Comparison of ENCODE assay signal across 12 mouse cellular contexts in the genomic region with DNA sequence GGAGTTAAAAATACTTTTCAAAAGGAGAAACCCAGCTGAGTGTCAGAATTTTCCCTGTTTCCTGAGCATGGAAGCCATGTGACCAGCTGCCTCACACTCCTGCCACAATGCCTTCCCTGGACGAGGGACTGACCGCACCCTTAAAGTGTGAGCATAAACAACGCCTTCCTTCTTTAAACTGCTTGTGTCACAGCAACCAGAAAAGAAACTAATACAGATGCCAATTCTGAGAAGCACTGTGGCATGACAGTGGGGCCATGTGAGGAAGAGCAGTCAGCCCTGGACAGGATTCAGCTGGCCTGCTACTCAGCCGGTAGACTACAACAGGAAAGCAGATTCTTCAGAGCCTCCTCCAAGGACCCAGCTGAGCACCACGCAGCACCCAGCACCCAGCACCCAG. TPM values are rescaled to one million over a fixed set of nuclear protein-coding genes. Genes with fewer than 3 reads are reported as not detected.
A peak's percentile ranks its signal among the peaks of the same experiment; 100 is the strongest.
DNase-seq lines count a peak whose midpoint lies in the region.
"Had no signal": no experiment of that assay in that cellular context is flagged by ENCODE, and none has a peak within 500 bp of the region (broad histone marks: within the 10 kb centered on the region; RNA-seq: fewer than 3 reads in every experiment).

No protein-coding gene starts in this region.

- peak; percentile 61 for DNase-seq in heart, adult 8-10 months (ENCODE audit: low spot score)
- no peak for DNase-seq in heart, postnatal 4 days
- DNase-seq in A20 (ENCODE audit: low read depth, low spot score), result peak; percentile 27
- peak; percentile 29 to 42 for DNase-seq in heart, postnatal 10 days
- peak; percentile 79 for DNase-seq in lung, postnatal 10 days
- no peak for DNase-seq in spleen, adult 18-20 months
- DNase-seq in retina, embryonic 14.5 days (ENCODE audit: low spot score), result no peak
- DNase-seq in ovary, postnatal 14 days (ENCODE audit: low spot score), result no peak
- DNase-seq: adrenal gland, postnatal 36 days; cerebellum, postnatal 14 days; thymus, postnatal 25 days had no signal

- intact Hi-C loops in heart, postnatal 10 days (cut with DNase I), result no loop called here

RNA-seq across cellular contexts. Expression of gene Rrp1b, which starts 29.1 kb away (rescaled TPM):
- total RNA-seq in heart, adult 8-10 months (2022), result 1 to 10 TPM; 5.4 to 9.0 (median 7.5) TPM
- total RNA-seq in heart, postnatal 4 days (2021), result 10 to 100 TPM; 16.2 to 16.8 TPM
- total RNA-seq in heart, postnatal 10 days (2021), result 10 to 100 TPM in 1 of 2 experiments, 1 to 10 TPM in 1; 9.4 to 13.1 TPM

RNA-seq across cellular contexts. Expression of gene Hsf2bp, which starts 29.3 kb away (rescaled TPM):
- 1 to 10 TPM; 1.3 to 3.0 (median 2.2) TPM for total RNA-seq in heart, adult 8-10 months (2022)
- total RNA-seq in heart, postnatal 4 days (2021), result under 1 TPM; 0.95 to 0.98 TPM
- total RNA-seq in heart, postnatal 10 days (2021), result under 1 TPM; 0.69 to 0.97 TPM
- total RNA-seq: monocyte, adult 5-6 weeks had no signal

Comparison
In these comparisons a context has a peak if more than half of its experiments do, and no peak if none do; other contexts are left out.
1. DNase-seq: peak in heart, adult 8-10 months (single experiment), A20 (single experiment), heart, postnatal 10 days (2 of 2) and lung, postnatal 10 days (single experiment); none in heart, postnatal 4 days (single experiment), spleen, adult 18-20 months (0 of 2), retina, embryonic 14.5 days (single experiment) and ovary, postnatal 14 days (single experiment).